Mouse (Mus musculus): ENCODE results near the gene Armc9.

Armc9 gene

DNA sequence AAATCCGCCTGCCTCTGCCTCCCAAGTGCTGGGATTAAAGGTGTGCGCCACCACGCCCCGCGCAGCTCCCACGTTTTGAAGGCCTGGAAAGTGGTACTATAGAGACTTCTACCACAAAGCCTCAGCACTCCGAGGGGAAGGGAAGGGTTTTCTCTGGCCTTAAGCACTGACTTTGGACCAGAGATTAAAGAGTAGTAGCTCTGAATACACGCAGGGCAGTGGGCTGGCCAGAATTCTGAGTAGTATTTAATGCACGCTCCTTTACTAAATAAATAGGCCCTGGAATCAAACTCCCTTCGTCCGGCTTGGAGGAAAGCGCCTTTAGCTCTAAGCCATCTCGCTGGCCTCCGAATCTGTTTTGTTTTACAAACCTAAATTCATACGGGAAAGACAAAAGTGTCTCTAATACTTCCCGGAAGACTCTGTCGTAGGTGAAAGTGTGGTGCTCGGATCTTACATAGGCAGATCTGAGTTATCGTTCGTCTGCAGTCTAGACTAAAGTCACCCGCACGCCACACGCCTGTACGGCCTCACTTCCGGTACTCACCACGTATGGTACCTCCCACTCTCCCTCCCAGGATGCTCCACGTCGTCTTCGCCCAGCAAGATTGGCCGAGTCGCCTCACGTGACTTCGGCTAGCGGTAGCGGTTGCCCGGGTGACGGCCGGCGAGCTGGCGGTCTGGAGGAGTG is at the start of gene Armc9:
TSS of gene Armc9 (plus strand) at position 648 of the 691 bp plus-strand sequence.
- DNase-seq (ENCODE audit: low spot score in 2 of 2) = peak; percentile 92 to 96

DNA sequence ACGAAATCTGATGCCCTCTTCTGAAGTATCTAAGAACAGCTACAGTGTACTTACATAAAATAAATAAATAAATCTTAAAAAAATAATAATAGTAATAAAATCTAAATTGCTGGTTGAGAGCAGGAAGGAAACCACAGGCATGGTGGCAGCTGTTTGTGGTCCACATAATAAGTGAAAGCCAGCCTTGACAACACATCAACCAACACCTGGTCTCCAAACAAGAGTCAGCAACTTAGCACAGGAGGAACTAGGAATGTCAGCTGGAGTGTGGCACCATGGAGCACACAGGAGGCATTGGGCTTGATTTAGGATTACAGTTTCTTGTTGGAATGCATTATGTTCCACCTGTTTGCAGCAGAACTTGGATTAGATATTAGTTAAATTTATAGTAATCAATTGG is 49.5 kb upstream of the Armc9 start:
- DNase-seq (ENCODE audit: low spot score in 2 of 2) = no peak

DNA sequence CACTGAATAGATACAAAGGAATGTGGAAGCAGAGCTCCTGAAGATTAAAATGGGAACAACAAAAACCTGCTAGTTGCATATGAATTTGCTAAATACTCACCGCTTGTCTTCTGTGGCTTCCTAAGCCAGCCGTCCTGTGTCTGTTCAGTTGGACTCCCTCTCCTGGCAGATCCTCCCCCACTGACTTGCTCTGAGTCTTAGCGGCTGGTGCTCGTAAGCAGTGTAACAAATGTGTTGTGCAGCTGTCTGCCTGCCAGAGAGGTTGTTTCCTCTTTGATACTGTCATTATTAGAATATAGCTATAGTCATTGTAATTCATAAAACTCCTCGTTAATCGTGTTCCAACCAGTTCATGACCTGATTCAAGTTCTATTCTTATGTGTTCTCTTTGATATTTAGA is 42.8 kb upstream of the Armc9 start, which contains the start of gene Htr2b:
TSS of gene Htr2b (minus strand) at position 192 of the 400 bp plus-strand sequence.
- DNase-seq (ENCODE audit: low spot score in 2 of 2) = peak in 1 of 2 experiments; percentile 33

DNA sequence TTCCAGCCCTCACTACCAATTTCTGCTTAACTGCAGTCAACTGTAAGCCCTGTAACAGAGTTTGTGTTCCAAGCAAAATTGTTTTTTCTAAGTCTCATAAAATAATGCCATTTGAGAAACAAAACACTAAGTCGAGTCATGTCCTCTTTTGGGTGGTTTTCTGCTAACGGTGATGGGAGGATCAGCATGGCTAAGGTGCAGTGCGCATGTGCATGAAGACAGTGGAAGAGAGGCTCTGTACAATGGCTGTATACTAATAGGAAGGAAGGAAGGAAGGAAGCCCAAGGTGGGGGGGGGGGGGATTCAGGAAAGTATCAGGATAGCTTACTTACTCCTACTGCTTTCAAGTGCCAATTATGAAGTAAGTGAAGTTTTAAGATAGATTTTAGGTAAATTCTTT is 40.4 kb upstream of the Armc9 start:
- no peak for DNase-seq (ENCODE audit: low spot score in 2 of 2)

DNA sequence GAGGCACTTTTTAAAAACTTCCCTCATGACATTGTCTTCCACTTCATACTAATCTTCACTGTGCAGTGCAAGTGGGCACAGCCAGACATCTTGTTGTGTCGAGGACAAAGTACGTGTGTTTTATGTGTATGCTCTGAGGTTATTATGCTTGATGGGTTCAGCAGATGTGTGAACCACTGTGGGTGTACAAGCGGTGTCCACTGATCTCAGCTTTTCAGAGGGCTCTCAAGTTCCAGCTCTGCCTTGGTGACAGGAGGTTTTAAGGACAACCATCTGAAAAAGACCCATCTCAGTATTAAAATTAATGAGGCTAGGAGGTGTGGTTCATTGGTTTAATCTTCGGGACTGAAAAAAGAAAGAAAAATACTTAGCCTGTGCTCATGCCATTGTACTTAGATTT is 35.0 kb upstream of the Armc9 start:
- no peak for DNase-seq (ENCODE audit: low spot score in 2 of 2)

DNA sequence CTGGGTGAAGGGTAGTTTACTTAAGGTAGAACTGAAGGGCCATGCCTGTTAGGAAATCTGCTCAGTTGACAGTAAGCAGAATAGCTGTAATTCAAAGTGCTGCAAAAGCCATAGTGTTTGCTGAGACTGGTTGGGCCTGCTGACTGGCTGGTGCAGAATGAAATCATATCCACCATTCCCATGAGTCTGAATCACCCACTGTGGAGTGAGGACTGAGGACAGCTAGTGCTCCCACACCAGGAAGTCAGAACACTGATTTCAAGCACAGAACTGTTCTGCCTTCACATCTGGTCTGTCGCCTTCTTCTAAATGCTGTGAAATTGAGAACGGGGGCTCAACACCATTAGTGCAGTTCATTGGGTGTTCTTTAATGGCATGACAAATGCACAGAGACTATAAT is 28.5 kb upstream of the Armc9 start:
- no peak for DNase-seq (ENCODE audit: low spot score in 2 of 2)

DNA sequence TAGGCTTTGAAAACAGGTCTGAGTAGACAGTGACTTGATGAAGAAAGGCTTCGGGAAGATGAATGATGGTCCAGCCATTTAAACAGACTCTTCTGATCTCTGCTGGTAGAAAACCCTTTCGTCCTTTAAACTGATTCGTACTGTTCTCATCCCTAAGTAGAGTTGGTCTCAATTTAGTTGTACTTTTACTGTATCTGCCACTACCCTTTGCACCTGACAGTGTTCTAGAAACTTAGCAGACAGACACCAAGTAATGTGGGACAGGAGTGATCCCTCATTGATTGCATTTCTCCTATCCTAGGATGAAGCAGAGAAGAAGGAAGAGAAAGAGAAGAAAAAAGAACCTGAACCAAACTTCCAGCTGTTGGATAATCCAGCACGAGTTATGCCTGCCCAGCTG is 21.2 kb upstream of the Armc9 start, which contains the start of gene Gm21972:
TSS of gene Gm21972 (plus strand) at position 301 of the 400 bp plus-strand sequence.
- no peak for DNase-seq (ENCODE audit: low spot score in 2 of 2)

DNA sequence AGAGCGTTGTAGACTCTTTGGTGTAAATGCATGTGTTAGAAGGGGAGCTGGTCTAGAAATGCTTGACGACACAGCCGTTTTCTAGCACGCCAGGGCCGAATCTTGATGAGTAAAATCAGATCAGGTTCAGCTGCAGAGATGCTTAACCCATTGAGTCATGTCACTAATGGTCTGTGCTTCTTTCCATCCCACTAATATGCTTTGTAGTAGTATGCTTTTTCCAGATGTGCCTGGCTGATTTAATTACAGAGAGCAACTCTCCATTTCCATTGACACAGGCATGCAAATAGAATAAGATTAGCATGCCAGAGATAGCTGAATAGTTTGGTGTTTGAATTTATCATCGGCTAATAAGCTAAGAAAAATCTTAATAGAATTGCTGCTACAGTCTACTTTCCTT is 19.3 kb upstream of the Armc9 start:
- DNase-seq (ENCODE audit: low spot score in 2 of 2) = no peak

DNA sequence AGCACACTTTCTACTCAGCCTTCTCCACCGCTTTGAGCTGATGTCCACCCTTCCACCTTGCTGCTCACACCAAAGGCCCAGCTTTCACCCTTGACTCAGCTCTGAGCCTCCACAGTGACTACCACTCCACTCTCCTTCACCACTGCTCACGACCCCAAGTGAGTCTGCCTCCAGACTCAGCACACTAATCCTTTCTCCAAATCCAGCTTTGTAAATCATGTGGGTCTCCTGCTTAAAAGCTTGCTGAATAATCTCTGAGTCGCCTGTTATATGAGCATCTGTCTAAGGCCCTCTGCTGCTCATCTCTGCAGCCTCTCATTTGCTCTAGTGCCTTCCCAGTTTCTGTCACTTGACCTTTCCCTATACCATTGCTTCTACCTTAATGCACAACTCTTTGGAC is 13.5 kb upstream of the Armc9 start:
- no peak for DNase-seq (ENCODE audit: low spot score in 2 of 2)

DNA sequence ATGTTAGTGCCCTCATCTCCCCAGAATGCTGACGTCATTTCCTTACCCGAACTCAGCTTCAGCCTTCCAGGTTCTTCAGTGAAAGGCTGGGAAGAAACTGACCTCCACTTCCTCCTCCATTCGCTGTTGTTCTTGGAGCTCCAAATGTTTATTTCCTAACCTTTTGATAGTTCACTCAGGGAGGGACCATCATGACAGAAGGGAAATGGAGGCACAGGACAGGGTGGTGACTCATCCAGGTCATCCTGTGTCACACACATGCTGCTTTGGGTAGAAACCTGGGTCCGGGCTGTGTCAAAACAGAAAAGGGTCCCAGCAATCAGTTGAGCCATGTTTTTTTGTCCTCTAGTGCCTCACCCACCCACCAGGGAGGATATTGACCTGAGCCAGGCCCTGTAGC is 11.4 kb upstream of the Armc9 start:
- DNase-seq (ENCODE audit: low spot score in 2 of 2) = no peak

DNA sequence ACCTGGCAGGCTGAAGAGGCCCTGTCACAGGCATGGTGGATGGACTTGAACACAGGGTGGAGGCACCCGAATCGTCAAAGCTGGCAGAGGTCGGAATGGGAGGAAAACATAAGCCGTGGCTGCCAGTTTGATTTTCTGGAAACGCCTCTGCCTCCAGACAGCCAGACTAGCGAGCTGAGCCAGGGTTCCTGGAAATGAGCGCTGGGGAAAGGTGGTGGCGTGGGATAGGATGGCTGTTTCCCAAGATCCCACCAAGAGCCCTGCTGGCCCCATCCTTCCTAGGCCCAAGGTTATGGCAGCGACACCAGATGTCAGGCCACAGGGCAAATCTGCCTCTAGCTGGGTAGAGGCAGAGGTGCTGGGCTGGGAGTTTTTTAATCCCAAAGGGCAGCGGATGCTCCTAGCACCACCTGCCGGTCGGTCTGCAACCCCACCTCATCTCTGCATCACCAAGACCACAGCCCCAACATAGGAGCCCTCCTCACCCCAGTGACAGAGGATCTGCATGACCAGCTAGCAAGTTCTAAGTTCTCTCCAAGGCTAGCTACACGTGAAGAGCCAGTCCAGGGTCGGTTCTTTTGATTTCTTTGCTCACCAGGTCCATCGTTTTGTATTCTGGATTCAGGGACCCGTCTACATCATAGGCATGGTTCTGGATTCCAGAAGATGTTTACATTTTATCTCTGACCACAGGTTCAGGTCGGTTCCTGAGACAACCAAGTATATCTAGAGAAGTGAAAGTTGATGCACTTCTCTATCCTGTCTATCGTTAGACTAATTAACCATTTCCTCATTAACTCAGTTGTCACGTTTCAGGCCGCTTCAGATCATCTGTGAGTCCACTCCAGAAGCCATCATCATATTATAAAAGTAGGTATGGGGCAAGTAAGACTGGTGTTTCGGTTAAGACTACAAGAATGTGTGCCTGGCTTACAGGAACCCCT is 10.3 kb upstream of the Armc9 start:
- no peak for DNase-seq (ENCODE audit: low spot score in 2 of 2)

DNA sequence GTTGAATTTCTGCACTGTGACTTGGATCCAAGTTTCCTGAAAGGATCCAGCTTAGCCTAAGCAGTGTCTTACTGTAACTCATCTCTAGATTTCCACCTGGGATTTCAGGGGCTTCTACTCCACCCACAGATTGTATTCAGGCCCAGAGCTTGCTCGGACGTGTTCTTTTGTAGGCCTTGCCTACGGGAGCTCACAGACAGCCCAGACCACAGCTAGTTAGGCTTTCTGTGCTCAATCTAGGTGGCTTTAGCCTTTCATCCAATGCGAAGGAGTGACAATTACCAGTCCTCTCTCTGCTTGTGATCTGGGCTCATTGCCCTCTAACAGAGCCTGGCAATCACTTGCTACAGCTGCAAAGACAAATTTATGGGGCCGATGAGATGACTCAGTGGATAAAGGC is 8.3 kb upstream of the Armc9 start:
- no peak for DNase-seq (ENCODE audit: low spot score in 2 of 2)

DNA sequence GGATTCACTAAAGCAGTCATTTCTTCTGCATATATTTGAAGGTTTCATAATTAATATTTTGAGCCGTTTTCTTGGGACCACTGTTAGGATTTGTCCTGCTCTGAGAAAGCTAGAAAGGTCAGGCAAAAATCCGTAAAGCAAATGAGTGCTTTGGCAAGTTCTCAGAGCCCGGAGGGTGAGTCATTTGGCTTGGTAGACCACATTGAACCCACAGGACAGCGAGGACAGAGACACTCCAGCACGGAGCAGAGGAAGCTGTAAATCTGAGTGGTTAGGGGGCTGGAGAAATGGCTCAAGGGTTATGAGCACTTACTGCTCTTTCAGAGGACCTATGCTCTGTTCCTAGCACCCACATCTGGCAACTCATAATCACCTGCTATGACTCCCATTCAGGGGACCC is 7.0 kb upstream of the Armc9 start:
- no peak for DNase-seq (ENCODE audit: low spot score in 2 of 2)

DNA sequence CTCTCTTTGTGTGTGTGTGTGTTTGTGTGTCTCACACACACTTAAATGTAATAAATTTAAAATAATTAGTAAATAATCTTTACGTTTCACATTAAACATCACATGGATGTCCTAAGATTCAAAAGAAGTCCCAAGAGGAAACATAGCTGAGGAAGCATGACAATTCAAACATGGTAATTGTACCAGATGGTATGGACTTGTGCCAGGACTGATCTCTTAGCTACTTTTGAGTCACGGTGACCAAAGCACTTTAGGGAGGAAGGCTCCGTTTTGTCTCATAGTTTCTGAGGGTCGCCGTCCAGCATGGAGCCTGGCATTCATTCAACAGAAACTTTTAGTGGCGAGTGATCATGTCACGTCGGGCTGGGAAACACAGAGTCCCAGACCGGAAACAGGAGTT is 6.4 kb upstream of the Armc9 start:
- no peak for DNase-seq (ENCODE audit: low spot score in 2 of 2)

DNA sequence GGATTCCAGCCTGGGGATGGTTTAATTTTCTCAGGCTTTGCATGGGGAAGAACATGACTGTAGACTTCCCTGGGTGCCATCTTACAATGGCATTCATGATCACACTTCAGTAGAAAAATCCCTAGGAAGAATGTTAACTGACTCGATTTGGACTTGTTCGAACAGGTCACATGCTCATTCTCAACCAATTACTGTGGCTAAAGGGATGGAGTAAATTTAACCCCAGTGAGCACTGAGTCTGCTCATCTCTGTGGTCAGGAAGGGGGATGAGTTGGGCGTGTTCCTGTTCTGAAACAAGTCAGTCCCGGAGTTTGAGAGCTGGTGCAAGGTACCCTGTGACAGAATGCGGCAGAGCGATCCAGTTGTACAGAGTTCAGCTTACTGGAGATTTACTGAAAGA is 3.7 kb upstream of the Armc9 start:
- no peak for DNase-seq (ENCODE audit: low spot score in 2 of 2)

DNA sequence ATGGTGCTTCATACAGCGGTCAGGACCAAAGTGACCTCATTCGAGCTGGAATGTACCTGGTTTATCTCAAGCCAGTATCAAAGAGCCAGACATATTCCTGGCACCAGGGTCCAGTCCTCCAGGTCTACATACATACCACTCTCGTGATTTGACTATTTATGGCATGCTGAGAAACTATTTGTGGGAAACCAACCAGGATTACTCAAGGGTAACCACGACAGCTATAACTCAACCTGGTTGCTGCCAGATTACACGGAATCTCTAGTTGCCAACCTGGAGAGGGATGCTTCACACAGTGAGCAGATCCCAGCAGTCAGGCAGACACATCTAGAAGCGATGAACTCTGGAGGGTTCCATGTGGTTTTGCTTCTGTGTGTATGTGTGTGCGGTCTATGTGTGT is 3.2 kb upstream of the Armc9 start:
- no peak for DNase-seq (ENCODE audit: low spot score in 2 of 2)

DNA sequence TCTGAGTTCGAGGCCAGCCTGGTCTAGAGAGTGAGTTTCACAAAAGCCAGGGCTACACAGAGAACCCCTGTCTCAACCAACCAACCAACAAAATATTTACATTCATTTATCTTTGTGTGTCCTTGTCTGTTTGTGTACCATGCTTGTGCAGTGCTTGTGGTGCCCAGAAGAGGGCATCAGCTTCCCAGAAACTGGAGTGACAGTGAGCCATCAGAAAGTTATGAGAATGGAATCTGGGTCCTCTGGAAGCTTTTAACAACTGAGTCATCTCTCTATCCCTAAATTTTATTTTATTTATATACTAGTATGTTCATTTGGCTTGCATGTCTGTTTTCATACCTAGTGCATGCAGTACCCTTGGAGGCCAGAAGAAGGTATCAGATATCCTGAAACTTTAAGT is 2.0 kb upstream of the Armc9 start:
- no peak for DNase-seq (ENCODE audit: low spot score in 2 of 2)

DNA sequence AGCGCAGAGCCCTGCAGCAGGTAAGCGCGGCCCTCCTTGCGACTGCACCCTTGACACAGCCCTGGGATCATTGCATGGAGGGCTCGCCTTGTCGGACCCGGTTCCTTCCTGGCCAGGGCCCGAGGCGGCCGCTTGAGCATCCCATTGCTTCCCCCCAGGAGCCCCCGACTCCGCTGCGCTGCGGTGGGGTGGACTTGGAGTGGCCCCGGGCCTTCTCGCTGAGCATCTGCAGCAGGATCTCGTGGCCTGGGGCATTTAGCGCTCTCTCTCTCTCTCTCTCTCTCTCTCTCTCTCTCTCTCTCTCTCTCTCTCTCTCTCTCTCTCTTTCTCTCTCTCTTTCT is 214 bp downstream of the Armc9 start:
- DNase-seq (ENCODE audit: low spot score in 2 of 2) = no peak

DNA sequence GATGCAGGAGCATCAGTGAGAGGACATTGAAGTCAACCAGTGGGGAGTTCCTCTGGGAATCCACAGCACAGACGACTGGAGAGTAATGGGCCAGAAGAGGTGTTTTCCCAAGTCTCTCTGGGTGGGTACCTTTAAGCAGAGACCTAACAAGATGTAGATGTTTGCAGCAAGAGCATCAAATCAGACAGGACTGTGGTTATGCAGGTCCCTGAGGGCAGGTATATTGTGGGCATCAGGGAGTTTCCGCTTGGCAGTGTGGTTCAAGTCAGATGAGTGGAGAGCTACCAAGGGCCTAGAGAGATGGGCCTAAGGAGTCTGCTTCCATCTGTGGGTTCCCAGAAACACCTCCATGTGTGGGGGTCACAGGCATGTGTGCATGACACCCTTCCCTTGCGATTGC is 1.5 kb downstream of the Armc9 start:
- no peak for DNase-seq (ENCODE audit: low spot score in 2 of 2)

DNA sequence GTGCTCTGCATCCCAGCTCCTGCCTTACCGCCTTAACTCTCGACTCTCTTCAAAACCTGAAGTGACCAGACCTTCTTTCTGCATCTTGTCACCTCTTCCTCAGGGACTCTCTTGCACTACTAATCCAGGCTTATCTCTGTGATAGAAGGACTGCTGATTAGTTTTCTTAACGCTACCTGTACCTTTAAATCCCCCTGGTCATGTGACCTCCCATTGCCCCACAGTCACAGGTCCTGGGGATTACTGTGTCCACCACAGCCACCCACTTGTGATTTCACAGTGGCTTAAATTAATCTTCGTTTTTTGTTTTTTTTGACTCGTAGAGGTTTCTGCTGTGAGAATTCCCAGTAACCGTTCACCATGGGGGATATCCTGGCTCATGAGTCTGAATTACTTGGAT is 2.0 kb downstream of the Armc9 start:
- DNase-seq (ENCODE audit: low spot score in 2 of 2) = no peak

DNA sequence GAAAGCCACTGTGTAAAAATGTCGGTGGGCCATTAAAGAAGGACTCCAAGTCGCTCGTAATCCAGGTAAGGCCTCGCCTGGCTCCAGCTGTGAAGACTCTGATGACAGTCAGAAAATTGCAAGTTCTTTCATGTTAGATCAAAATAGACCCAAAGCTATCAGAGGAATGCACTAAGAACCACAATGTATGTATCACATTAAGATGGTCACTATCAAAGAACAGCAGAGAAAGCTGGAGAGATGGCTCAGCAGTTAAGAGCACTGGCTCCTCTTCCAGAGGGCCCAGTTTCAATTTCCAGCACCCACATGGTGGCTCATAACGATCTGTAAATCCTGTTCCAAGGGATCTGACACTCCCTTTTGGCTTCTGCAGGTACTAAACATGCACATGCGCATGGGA is 5.5 kb downstream of the Armc9 start:
- DNase-seq (ENCODE audit: low spot score in 2 of 2) = no peak

DNA sequence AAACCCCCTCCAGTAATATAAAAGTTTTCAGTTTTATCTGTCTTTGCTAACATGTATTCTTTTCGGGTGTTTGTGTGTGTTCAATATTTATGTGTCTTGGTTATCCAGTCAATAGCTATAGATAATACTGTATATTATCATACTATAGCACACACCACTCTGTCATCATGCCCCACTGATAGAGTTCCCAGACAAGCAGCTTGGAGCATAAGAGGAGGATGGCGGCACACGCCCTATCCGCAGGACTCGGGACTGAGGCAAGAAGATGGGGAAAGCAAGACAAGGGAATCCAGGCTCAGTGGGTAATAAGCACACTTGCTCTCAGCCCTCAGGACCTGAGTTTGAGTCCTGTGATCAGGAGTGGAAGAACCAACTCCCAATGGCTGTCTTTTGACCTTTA is 5.9 kb downstream of the Armc9 start:
- DNase-seq (ENCODE audit: low spot score in 2 of 2) = no peak

DNA sequence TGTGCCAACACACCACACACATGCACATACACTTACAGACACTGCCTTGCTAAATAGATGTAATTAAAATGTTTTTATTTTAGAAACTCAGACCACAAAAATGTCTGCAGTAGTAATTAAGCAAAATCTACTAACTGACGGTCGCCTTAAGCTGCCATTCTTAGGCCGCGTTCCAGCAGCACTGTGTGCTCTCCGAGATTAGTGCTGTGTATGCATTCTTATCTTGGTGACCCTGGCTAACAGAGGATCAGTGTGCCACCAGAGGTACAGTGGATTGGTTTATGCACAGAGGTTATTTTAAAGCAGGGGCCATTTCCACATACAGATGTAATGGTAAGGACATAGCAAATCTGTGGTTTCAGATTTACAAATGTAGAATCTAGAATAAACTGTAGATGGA is 6.5 kb downstream of the Armc9 start:
- no peak for DNase-seq (ENCODE audit: low spot score in 2 of 2)
